Mouse (Mus musculus) cerebellum, adult 9-10 months (tissue): ENCODE measurements around the gene Apcs.

Experiments
- DNase-seq: peaks from one replicate; pipeline ENCODE4 v3.0.0; 2022

Gene Apcs

GRCm38 (mm10) chr1:172894777-172895357 lies at the start of gene Apcs:
Gene Apcs, minus strand, starts transcription at chr1:172895041.
- no peak for DNase-seq

DNA sequence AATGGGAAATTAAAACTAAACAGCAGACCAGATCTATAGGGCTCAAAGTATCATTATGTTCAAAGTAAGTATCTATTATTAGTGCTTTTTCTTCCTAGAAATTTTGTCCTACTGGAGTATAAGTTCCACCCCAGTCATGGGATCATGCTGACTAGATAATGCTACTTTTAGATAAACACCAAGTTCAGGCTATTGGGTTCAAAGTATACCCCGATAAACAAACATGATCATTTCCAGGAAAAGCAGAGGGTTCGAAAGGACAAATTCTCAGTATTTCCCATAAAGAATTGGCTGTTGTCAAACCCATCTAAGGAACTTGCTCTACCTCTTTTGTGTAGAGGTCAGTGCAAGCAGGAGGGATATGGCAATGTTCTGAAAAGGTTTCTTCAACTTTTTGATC lies 37.4 kb upstream of the Apcs start:
- DNase-seq: no peak

DNA sequence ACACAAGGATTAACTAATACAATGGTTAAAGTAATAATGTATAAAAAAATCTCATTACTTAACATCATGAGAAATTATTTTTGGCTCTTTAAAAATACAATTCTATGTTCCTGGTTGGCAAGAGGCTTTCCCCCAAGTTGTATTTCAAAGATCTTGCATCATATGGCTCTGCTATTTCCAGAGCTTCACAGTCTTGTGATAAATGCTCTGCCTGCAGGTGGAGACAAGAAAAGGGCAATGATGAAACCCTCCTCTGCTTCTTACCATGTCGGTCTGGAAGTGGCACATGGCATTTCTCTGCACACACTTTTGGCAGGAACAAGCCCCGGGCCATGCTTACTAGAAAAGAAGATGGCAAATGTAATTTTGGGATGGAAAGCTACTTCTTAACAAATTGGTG lies 23.6 kb upstream of the Apcs start:
- no peak for DNase-seq

DNA sequence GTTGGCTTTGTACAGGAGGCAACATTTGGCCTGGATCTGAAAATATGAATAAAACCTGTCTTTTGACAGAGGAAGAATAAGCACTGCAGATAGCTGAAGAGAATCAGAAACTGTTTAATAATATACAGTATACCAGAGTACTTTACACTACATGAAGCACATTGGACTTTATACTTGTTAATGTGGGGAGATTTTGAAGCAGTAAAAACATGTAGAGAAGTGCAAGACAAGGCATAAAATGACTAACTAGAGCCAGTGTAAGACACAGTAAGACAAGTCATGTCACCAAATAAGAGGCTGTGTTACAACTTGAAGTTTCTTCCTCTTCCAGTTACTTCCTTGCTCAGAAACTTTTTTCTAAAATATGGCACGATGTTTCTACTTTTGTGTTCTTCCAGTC lies 22.3 kb upstream of the Apcs start:
- DNase-seq: no peak

DNA sequence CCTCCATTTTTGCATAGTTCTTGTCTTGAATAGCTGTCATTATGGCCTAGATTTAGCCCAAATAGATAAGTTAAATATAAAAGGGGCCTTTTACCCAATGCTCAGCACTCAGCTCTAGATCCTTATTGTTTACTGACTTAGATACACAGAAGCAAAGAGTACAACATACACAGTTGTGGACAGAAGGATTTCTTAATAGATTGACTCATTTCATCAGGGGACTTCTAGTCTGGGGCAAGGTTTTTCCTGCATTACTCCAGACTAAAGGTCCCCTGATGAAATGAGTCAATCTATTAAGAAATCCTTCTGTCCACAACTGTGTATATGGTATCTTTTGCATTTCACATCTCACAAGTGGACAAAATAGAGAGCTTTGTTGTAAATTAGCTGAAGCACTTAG lies 8.5 kb upstream of the Apcs start:
- no peak for DNase-seq

DNA sequence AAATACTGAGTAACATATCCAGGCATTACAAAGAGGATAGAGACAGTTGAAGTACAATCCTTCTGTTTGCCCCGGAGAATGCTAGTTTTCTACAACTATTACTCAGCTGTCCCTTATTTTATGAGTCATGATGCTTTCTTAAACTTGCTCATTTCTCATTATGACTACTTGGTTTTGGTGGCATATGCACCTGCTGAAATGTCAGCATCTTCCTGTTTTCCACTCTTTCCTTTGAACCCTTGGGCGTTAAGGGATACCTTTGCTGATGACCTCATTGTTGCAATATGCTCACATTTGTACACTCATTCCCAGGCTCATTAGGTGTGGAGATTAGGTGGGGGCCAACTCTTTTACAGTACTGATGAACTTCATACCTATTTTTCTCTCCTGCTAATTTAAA lies 594 bp upstream of the Apcs start:
- no peak for DNase-seq

DNA sequence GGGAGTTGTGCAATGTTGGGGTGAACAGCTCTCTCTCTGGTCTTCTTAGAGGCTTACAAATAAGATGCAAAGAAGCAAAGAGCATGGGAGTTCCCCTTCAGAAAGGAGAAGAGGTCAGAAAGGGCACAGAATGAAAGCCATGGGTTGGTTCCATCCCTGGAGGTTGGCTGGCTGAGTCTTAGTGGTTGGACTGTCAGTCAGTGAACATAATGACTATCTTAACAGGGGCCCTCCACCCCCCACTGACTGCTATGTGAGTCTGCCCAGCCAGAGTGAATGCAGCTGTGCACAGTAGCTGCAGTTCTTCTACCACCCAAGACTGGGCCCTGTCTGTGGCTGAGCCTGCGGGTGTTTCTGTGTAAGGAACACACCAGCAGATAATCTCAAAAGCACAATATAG lies 18.2 kb downstream of the Apcs start:
- no peak for DNase-seq

GRCm38 (mm10) chr1:172875265-172875664 lies 19.6 kb downstream of the Apcs start:
- DNase-seq: no peak

DNA sequence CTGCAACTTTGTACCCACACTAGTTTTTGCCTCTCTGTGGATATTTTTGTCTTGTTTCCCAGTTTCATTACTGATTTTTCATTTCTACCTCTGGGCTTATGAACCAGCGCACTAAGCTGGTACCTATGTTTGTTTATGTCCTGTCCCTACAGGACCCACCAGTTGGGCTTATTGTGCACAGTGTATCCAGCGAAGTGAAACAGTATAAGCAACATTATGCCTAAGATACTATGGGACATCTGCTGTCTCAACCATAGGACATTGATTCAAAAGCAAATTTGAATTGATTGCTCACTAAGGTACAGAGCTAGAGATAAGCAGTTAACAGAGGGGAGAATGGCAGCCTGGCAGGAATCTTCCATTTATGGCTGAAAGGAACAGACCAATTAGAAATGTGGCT lies 46.7 kb downstream of the Apcs start:
- DNase-seq: no peak

- no peak for DNase-seq
Measured at GRCm38 (mm10) chr1:172847044-172847761, 47.6 kb downstream of the Apcs start.
